Mouse (Mus musculus): ENCODE measurements at regions not wholly inside any gene's neighbourhood (a gene's known extent, or its start where the extent isn't known, plus 50 kb on each side); places are given as distances from the start of the nearest gene placed in this dataset.

GRCm38 (mm10) chr11:57913801-57914560 is 81.4 kb upstream of the Hand1 start:
- no peak for TF ChIP-seq CTCF (IDR thresholded peaks at IDR 0.05; ENCODE audit: borderline replicate concordance, insufficient read depth, low read depth, low read length)
- TF ChIP-seq POLR2A (IDR thresholded peaks at IDR 0.05; ENCODE audit: borderline replicate concordance, insufficient read depth, low read length): no peak

Measured in cerebellum, adult 2 months (tissue).